Mouse (Mus musculus) neutrophil, adult 5-6 weeks (primary cell): Measurements from ENCODE around the gene Daam1. TPM values are rescaled to one million over a fixed set of nuclear protein-coding genes. Genes with fewer than 3 reads are reported as not detected.
"Not testable (repeated sequence)": the region's sequence is repeated elsewhere in the genome, so short reads cannot be mapped to it uniquely, and the experiment has no call there.

Experiments used
- ATAC-seq: fragments of 151-379, 151-347 bp; 2 replicates; pipeline ENCODE4 v1.8.0; 2017; ENCODE audit warnings: mild to moderate bottlenecking, moderate TSS enrichment; ENCODE audit not compliant: insufficient number of reproducible peaks, poor library complexity, low FRiP score, severe bottlenecking; ENCODE audit errors: extremely low read depth
- total RNA-seq: library from RNA; stranded (forward); fragments of 200-1000 nt; gene quantifications from 2 replicates; pipeline ENCODE4 v1.2.3, GENCODE M21; 2017

Daam1 gene
- total RNA-seq, 1 experiment from 2014 or later: 5.8 TPM

DNA sequence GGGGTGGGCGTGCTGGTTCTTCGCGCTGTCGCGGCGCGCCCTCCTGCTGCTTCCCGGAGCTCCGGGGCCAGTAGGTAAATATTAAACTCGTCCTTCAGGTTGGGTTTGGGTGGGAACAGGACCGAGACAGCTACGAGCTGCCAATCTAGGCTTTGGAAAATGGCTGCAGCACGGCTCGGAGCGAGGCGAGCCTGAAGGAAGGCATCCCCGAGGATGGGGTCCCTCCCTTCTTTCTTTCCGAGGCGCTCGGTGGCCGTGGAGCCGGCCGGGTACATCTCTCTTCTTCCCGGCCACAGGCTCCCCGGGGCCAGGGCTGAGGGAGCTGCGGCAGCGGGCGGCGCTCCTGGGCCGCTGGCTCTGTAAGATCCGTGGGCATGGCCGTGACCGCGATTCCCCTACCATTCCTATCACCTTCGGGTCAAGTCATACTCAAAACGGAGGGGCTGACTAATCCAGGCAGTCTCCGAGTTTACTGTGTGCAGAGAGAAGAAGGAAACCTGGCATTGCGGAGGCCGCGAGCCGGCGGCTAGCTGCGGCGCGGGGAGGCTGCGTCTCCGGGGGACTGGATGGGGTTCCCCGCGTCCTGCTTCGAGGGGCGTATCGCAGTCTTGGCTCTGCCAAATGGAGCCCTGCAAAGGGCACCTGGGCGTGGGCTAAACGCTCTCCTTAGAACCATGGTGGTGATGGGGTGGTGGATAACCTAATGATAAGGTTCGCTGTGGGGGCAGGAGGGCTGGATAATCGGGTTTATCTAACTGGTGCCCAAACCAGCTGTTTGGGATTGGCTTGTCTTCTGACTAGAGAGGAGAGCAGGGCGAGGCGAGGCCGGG, 595 bp downstream of the Daam1 start:
- ATAC-seq: no peak

GRCm38 (mm10) chr12:71832225-71832624, 1.3 kb downstream of the Daam1 start:
- no peak for ATAC-seq

DNA sequence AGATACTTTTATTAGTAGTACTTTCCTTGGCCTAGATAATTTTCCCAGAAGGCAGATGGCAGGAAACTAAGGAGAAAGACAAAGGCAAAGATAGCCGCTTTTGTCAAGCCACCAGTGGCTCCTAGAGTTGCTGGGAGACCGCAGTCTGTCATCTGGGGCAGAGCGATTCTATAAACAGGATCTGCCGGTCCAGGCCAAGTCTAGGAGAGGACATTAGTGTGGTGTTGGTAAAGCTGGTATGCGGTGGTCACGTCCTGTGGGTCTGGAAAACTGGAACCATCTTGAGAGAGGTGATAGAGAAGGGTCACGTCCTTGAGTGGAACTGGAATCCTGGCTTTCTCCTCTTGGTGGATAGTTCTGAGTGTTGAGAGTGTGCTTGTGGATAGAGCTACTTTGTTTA, 3.2 kb downstream of the Daam1 start:
- no peak for ATAC-seq

DNA sequence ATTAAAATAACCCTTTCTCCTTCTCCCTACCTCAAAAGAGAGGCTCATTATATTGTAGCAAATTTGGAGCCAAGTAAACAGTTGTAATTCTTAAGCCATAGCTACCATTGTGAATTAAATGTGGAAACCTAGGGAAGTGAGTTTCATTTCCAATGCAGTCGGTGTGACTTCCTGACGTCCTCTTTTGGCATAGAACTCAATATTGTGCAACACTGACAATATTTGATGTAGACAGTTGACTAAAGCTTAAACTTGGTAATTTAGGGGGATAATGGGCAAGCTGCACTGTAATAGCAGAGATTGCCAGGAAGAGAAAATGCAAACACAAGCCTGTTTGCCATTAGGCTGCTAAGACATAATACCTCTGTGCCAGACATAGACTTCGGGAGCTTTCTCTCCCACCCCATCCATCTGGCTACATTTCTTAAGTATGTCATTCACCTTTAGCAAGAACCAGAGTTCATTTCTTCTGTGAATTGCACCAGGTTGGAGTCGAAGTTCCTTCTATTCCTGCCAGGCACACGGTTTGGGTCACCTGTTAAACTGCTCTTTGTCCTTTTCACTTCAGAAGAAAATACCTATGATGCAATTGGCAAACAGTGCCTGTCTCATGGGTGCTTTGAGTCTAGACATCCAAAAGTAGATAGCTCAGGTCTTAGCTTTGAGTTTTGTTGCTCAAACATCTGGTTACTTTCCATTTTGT, 5.2 kb downstream of the Daam1 start:
- ATAC-seq: no peak

GRCm38 (mm10) chr12:71836776-71837175, 5.9 kb downstream of the Daam1 start:
- ATAC-seq: no peak

GRCm38 (mm10) chr12:71837576-71837975, 6.7 kb downstream of the Daam1 start:
- ATAC-seq: no peak

DNA sequence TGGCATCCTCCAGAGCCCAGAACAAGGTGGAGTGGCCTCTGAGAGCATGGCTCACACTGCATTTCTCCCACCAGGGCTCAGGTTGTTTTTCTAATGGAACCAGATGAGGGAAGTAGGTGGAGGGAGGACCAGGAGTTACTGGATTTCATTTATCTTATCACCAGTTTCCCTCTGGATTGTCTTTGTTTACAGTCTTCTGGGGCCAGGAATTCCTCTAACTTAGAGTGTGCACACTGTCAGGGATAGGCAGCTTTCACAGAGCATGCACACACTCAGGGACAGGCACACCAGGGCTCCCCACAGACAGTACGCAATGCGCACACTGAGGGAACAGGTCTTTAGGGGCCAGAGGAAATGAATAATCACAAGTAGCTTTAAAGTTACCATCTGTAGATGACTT, 7.4 kb downstream of the Daam1 start:
- no peak for ATAC-seq

DNA sequence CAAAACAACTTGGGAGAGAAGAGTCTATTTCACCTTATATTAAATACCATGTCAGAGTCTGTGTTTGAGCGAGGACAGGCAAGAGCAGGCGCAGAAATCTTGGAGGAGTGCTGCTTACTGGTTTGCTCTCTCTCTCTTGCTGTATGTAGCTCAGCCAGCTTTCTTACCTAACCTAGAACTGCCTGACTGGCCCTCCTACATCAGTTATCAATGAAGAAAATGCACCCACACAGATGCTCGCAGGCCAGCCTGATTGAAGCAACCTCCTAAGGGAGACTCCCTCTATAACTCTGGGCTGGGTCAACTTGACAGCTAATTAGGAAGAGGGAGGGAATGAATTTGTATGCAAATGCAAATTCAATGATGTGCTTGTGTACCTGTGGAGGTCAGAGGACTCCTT, 8.8 kb downstream of the Daam1 start:
- no peak for ATAC-seq

- ATAC-seq: no peak
These were observed 9.7 kb downstream of the Daam1 start for GRCm38 (mm10) chr12:71840430-71841186.

GRCm38 (mm10) chr12:71842006-71842405, 11.1 kb downstream of the Daam1 start:
- ATAC-seq: no peak

DNA sequence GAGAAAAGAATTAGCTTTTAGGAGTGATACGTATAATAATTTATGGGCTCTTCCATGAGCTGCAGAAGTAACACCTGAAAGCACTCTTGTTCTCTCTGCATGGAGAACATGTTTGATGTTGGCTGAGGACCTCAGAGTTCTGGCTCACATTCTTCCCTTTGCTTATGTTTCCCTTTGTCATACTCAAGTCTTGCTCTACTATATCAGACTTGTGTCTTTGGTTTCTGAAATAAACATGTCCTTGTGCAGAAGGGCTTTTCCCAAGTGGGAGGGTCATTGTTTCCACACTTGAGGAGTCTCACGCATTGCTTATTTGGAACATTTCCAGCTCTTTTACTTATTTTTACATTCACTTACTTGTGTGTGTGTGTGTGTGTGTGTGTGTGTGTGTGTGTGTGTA, 11.7 kb downstream of the Daam1 start:
- ATAC-seq: no peak

DNA sequence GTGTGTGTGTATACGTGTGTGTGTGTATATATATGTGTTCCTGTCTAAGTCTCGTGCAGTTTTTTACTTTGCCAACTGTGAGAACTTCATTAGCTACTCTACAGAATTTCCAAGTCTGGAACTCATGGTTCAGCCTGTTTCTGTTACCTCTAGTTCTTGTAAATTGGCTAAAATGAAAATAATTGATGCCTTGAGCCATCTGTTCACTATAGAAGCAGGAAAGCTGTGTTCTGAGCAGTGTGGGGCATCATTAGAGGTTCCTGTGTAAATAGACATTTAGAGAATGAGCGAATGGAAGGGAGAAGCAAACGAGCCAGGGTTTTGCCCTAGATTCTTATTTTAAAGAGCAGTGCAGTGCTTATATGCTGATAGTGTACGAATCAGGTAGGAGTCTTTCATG, 14.6 kb downstream of the Daam1 start:
- ATAC-seq: no peak

DNA sequence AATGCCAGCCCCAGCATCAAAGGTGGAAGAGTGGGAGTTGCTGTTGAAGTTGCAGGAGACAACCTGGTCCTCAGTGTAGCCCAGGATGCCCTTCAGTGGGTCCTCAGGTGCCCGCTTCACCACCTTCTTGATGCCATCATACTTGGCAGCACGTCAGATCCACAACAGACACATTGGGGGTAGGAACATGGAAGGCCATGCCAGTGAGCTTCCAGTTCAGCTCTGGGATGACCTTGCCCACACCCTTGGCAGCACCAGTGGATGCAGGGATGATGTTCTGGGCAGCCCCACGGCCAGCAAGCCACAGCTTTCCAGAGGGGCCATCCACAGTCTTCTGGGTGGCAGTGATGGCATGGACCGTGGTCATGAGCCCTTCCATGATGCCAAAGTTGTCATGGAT, 15.5 kb downstream of the Daam1 start:
- not testable (repeated sequence) for ATAC-seq

- not testable (repeated sequence) for ATAC-seq
These were observed 16.1 kb downstream of the Daam1 start for GRCm38 (mm10) chr12:71847024-71847423.

DNA sequence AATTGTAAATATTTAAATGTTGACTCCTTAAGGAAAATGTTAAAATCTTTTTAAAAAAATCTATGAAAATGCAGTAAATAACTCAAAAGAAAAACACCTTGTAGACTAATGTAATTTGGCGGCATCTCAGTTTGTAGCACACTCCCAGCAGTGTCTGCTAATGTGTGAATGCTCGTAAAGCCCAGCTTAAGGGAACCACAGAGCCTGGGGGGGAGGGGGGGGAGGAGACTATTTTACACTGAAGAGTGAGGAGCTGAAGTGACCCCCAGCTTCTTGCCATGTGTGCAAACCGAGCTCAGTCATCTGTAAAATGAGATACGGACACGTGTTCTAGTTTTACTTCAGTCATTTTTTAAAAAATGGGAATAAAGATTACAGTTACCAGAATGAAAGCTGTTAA, 16.7 kb downstream of the Daam1 start:
- ATAC-seq: no peak

DNA sequence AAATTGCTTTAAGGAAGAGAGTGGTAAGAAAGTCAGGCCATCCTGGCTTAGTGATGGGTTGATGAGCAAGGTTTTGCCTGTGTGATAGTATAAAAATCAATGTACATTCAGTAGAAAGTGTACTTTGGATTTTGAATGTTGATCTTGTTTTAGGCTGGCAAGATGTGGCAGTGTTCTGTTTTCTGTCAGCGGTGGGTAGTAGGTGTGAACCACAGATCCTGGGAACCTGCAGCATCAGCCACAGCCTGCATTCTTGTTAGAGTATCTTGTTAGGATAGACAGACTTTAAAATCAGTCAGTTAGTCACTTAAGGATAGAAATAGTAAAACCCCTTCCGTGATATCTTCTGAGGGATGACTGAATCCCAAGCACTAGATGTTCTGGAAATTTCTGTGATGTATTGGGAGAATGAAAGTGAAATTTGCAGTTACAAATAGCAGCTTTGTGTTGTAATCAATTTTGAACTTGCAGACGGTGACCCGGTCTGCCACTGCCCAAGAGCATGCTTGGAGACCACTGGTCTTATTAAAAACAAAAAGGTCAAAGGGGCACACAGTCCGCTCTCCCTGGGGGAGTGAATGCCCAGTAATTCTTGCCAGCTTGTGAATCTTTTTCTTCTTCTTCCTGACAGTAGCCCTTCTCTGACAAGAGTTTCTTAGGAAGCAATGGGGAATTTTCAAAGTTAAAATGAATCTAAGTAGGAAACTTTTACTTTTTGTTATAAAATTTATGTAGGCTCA, 17.3 kb downstream of the Daam1 start:
- no peak for ATAC-seq

GRCm38 (mm10) chr12:71849051-71849450, 18.2 kb downstream of the Daam1 start:
- ATAC-seq: no peak

GRCm38 (mm10) chr12:71850135-71850534, 19.3 kb downstream of the Daam1 start:
- ATAC-seq: no peak

GRCm38 (mm10) chr12:71852678-71853077, 21.8 kb downstream of the Daam1 start:
- ATAC-seq: no peak
